Mouse (Mus musculus): ENCODE data around the gene Rbpms2. TPM values are rescaled to one million over a fixed set of nuclear protein-coding genes. Genes with fewer than 3 reads are reported as not detected.
"Not testable (repeated sequence)": the region's sequence is repeated elsewhere in the genome, so short reads cannot be mapped to it uniquely, and the experiment has no call there.

Gene Rbpms2
- total RNA-seq, 4 experiments from 2014 or later, result 3.7 to 5.4 (median 4.6) TPM

GRCm38 (mm10) chr9:65619311-65619710 is 10.1 kb upstream of the Rbpms2 start:
- DNase-seq (ENCODE audit: low spot score in 2 of 2), result no peak

- DNase-seq (ENCODE audit: low spot score in 2 of 2), result no peak
Observed at GRCm38 (mm10) chr9:65621196-65621595, 8.3 kb upstream of the Rbpms2 start.

GRCm38 (mm10) chr9:65621666-65622065 is 7.8 kb upstream of the Rbpms2 start:
- DNase-seq (ENCODE audit: low spot score in 2 of 2), result no peak

- DNase-seq (ENCODE audit: low spot score in 2 of 2), result no peak
Observed at GRCm38 (mm10) chr9:65622826-65623225, 6.6 kb upstream of the Rbpms2 start.

DNA sequence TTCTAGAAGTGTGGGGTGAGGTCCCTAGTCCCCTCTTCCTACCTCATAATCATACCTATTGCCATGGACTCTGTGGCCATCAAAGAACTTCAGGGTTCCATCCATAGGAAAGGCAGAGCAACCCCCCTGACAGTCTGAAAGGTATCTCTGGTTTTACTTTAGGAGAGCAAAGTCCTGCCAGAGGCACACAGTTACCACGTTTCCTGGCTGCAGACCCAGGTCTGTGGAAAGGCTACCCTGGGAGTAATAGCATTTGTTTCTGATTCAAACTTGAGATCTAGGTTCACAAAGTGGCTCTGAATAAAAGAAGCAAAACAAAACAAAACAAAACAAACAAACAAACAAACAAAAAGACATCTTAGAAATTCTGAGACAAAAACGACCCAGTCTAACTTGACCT is 5.2 kb upstream of the Rbpms2 start:
- no peak for DNase-seq (ENCODE audit: low spot score in 2 of 2)

GRCm38 (mm10) chr9:65629767-65630630 is 551 bp downstream of the Rbpms2 start:
- DNase-seq (ENCODE audit: low spot score in 2 of 2), result no peak

DNA sequence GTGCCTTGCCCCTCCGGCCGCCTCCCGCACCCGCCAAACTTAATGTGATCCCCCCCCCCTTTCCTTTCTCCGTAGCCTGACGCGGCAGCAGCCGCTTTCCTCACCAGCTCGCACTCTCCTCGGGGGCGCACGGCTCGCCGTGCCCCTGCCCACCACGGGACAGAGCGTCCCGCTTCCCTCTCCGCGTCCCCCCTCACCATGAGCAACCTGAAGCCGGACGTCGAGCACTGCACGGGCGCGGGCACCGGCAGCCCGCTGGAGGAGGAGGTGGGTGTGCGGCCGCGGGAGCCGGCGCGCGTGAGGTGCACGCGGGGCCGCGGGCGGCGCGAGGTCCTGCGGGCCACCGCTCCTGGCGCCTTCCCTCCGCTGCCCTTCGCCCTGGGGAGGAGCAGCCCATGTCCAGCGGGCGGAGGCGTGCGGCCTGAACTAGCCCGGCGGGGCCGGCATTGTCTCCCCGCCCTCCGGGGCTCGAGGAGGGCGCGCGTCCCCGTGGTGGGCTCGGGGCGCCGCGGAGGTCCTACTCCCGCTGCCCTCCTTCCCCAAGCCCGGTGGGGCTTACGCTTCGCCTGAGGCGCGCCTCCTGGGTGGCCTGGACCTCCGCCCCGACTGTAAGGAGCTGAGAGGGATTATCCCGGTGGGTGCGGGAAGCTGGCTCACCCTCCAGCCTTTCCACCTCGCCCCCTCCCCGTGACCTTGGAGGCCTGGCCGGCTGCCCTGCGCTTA is 1.3 kb downstream of the Rbpms2 start:
- DNase-seq (ENCODE audit: low spot score in 2 of 2), result no peak

DNA sequence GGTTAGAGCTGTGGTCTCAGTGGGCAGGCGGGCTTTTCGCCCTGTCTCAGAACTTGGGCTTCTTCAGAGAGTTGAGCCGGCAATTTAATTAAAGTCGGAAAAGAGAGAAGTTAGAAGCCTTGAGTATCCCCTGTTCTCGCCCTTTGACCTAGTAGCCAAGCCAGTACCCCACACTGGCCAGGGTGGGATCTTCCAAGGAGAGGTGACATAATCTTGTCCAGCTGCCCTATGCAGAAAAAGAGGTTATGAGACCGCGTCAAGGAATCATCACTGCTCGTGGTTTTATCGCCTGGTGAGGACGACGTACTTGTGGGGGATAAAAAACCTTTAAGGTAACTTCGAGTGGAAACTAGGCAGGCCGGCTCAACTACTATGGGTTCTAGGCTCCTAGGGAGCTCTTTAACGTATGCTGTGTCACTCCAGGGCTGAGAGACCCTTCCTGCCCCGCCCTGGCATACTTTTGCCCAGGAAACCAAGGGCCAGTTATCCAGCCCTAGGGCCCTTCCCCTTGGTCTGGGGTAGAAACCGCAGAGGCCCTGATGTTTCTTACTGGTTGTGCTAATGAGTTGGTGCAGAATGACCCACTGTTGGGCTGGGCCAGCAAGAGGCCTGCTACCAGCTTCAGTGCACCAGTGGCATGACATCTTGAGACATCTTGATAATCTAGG is 2.0 kb downstream of the Rbpms2 start:
- DNase-seq (ENCODE audit: low spot score in 2 of 2), result no peak

DNA sequence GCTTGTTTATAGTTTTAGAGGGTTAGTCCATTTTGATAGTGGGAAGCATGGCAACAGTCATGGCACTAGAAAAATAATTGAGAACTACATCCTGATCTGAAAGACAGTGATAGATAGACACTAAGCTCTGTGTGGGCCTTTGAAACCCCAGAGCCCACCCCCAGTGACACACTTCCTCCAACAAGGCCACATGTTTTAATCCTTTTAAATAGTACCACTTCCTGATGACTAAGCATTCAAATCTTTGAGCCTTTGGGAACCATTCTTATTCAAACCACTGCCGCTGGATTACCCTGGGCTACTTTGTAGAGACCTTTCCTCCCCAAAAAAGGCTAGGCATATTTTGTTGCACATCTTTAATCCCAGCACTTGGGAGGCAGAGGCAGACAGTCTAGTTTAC is 6.3 kb downstream of the Rbpms2 start:
- DNase-seq (ENCODE audit: low spot score in 2 of 2), result no peak

- DNase-seq (ENCODE audit: low spot score in 2 of 2), result no peak
Observed at GRCm38 (mm10) chr9:65636926-65637325, 7.5 kb downstream of the Rbpms2 start.

- DNase-seq (ENCODE audit: low spot score in 2 of 2), result no peak
Observed at GRCm38 (mm10) chr9:65639065-65639464, 9.6 kb downstream of the Rbpms2 start.

DNA sequence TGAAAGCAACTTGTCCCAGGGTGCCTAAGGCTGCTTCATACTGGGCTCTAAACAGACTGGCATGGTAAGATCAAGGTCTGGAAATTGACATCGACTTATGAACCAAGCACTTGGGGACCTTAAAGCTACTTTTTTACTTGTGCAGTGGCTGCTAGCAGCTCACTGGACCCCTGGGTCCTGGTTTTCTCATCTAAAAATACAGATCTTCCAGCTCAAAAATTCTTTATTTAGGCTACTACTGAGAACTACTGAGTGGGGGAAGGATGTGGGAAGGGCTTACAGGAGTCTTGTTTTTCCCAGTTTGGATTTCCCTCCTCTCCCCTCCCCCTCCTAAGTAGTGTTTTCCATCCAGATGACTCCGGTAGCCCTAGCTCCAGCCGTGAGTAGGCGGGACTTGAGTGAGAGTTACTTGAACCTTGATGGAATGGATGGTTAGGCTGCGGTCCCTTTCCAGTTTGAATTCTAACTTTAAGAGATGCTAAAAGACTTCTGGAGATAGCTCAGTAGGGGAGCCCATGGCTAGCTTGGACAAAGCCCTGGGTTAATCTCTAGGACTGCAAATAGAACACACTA is 11.5 kb downstream of the Rbpms2 start:
- no peak for DNase-seq (ENCODE audit: low spot score in 2 of 2)

- DNase-seq (ENCODE audit: low spot score in 2 of 2), result no peak
Observed at GRCm38 (mm10) chr9:65641446-65642052, 12.1 kb downstream of the Rbpms2 start.

DNA sequence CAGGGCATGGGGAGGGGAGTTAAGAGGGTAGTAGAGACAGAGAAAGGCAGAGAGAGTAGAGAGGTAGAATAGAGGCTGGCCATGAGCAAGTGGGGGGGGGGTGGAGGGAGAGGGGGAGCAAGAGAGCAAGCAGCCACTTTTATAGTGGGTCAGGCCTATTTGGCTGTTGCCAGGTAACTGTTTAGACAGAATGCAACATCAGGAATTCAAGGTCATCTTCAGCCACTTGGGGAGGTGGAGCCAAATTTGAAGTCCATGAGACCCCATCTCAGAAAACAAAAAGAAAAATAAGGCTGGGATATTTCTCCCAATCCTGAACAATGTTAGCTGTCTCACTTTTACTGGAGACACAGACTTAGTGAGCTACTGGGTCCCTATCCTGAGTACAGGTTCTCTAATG is 13.1 kb downstream of the Rbpms2 start:
- no peak for DNase-seq (ENCODE audit: low spot score in 2 of 2)

- DNase-seq (ENCODE audit: low spot score in 2 of 2), result no peak
Observed at GRCm38 (mm10) chr9:65644960-65645359, 15.5 kb downstream of the Rbpms2 start.

DNA sequence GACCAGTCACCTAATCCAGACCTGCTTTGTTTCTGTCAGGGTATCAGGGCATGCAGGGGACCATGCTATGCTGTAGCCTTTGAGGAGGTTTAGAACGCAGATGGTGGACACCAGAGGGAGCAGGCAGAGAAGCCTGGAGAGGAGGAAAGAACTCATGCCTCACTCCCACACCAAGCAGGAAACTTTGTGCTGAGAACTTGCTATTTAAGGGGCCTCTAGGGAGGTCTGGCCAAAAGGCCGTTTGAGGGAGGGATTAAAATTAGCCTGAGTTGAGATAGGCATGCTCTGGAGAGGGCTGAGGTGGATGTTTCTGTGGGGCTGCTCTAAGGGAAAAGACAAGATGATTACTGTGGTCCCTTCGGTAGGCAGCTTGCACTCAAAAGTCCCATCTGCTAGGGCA is 16.5 kb downstream of the Rbpms2 start:
- no peak for DNase-seq (ENCODE audit: low spot score in 2 of 2)

DNA sequence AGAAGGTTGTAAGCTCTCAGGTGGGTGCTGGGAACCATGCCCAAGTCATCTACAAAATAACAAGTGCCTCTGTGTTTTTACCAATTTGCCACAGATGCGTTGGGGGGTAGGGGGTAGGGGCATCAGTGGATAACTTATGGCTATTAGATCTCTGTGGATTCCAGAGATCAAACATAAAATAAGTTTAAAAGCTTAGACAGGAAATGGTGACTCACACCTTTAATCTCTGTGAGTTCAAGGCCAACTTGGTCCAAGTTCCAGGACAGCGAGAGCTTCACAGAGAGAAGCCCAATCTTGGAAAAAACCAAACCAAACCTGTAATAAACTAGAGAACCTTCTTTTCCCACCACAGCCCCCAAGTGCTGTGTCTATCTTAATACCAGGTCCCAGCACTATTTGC is 17.3 kb downstream of the Rbpms2 start:
- DNase-seq (ENCODE audit: low spot score in 2 of 2), result no peak

GRCm38 (mm10) chr9:65648730-65649129 is 19.3 kb downstream of the Rbpms2 start:
- no peak for DNase-seq (ENCODE audit: low spot score in 2 of 2)

DNA sequence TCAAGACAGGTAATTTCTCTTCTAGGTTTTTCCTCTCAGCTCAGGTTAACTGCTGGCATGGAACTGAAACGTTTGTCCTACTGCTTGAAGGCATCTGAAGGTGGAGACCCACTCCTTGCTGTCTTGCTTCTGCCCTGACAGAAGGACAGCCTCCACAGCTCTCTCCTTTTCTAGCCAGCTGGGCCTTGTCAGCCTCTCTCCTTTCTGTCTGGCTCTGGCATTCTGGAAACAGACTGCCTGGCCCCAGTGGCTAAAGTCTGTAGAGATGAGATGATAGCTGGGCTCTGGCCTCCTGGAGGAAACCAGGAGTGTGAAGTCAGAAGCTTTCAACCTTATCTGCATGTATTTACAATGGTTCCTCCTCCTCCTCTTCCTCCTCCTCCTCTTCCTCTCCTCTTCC is 20.5 kb downstream of the Rbpms2 start:
- DNase-seq (ENCODE audit: low spot score in 2 of 2), result no peak

DNA sequence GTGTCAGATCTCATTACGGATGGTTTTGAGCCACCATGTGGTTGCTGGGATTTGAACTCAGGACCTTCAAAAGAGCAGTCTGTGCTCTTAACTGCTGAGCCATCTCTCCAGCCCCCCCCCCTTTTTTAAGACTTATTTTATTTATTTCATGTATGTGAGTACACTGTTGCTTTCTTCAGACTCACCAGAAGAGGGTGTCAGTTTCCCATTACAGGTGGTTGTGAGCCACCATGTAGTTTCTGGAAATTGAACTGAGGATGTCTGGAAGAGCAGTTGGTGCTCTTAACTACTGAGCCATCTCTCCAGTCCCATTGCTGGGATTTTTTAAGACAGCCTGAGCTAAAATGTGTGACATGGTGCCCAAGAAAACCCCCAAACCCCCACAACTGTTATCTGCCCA is 22.5 kb downstream of the Rbpms2 start:
- DNase-seq (ENCODE audit: low spot score in 2 of 2), result not testable (repeated sequence)

GRCm38 (mm10) chr9:65653741-65654140 is 24.3 kb downstream of the Rbpms2 start:
- no peak for DNase-seq (ENCODE audit: low spot score in 2 of 2)
